Mouse (Mus musculus) cerebellum, adult 11-12 months (tissue): ENCODE data around the gene Fam131b.

ENCODE experiments used
- DNase-seq: peaks from one replicate; pipeline ENCODE4 v3.0.0; 2022

The Fam131b gene

DNA sequence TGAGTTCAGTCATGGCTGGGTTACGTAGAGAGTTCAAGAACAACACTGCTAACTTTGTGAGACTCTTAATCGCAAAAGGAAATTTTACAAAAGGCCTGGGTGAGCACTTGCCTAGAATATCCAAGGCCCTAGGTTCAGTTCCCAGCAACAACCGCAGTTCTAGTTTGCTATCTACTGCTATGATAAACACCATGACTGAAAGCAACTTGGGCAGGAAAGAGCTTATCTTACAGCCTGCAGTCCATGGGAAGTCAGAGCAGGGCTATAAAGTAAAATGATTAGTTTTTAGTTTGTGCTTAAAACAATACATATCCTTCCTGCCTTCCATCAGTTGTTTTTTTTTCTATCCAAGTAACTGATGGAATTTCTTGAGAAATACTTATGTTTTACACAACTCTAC, 2.1 kb upstream of the Fam131b start:
- DNase-seq, result no peak

DNA sequence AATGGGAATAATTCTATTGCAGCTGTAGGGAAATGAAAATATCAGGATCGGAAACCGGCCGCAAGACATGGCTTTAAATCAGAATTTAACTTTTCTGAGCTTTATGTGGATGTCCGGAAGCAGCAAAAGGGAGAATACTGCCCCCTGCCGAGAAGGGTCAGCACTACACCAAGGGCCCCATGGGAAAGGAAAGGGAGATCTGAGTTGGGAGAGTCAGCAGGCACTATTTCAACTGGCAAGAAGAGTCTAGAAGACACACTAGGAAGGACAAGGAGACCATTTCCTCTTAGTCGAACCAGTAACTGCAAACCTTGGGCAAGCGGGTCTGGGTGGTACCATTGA, 796 bp upstream of the Fam131b start:
- DNase-seq, result peak; percentile 86

- peak; percentile 79 for DNase-seq
These were observed 369 bp downstream of the Fam131b start for GRCm38 (mm10) chr6:42324067-42324481.

DNA sequence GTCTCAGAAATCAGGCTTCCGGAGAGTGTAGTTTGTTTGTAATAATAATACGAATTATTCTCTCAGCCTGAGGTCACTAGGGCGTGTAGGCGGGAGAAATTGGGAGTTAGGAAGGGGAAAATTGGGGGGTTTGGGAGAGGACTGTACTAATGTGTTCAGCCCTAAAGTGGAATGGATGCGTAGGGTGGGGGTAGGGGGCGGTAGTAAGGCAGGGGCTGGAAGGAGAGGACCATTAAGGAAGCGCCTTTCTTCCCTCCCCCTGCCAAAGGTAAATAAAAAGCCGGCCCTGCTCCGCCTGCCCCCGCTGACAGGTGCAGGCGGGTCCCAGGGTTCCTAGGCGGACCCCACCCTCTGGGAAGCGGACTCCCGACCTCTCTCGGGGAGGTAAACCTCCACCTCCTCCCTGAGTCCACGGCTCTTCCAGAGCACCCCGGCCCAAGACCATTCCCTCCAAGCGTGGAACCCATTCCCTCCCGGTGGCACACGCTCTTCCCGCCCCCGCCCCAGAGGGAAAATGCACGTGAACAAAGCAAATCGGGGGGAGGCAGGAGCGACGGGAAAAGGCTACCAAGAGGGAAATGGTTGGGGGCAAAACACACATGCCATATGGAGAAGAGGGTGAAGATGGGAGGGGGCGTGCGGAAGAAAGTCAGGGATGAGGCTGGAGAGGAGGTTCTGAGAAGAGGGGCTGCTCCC, 924 bp downstream of the Fam131b start:
- peak; percentile 69 for DNase-seq

DNA sequence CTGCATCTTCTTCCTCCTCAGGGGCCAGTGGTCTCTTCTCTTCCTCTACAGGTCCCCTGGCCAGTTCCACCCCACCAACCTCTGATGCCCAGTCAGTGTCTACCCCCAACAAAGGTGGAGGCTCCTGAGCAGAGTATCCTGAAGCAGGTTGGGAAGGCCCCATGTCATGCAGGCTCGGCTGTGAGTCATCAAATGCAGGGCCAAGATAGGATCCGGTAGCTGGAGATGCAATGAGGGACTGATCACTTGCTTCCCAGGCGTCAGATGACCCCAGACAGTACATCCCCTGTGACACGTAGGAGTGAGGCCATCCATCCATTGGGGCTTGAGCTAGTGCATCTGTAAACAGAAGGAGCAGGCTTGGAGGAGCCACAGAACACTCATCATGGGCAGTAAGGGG, 6.2 kb downstream of the Fam131b start:
- no peak for DNase-seq

GRCm38 (mm10) chr6:42310427-42311053, 13.9 kb downstream of the Fam131b start:
- no peak for DNase-seq

DNA sequence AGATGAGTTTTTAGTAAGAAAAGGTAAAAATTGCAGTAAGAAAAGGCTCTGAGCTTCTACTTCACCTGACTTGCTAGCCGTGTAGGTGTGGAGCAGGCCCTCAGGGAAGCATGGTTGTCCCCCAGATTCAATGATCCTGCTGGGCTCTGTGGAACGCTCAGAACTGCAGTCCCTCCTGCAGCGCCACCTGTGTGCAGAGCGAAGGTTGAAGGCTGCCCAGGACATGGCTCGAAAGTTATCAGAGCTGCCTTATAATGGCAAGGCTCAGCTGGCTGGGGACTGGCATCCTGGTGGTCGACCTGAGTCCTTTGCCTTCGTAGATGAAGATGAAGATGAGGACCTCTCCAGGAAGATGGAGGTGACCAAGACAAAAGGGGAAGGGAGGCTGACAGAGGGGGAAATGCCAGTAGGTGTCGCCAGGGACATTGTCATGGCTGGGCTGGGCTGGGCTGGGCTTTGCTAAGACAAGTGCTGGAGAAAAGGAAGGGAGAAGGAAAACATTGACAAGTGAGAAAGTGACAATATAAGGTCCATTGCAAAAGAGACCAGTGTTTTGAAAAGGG, 14.5 kb downstream of the Fam131b start:
- no peak for DNase-seq

GRCm38 (mm10) chr6:42299362-42299761, 25.1 kb downstream of the Fam131b start:
- no peak for DNase-seq

- no peak for DNase-seq
These were observed 28.8 kb downstream of the Fam131b start for GRCm38 (mm10) chr6:42295549-42296094.

GRCm38 (mm10) chr6:42293327-42293726, 31.1 kb downstream of the Fam131b start:
- DNase-seq, result no peak

DNA sequence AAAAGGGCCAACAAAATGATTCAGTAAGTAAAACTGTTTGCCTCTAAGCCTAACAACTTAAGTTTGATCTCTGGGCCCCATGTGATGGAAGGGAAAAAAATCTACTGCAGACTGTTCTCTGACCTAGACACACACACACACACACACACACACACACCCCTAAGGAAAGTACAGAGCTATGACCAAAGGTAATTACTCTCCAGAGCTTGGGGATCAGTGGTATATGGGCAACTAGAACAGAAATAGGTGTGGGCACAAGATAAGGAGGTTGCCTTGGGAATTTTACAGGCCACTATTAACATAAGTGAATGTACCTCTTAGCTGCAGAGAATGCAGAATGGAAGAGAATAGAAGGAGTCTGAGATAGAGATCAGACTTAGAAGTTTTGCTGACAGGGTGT, 36.9 kb downstream of the Fam131b start:
- DNase-seq, result no peak

DNA sequence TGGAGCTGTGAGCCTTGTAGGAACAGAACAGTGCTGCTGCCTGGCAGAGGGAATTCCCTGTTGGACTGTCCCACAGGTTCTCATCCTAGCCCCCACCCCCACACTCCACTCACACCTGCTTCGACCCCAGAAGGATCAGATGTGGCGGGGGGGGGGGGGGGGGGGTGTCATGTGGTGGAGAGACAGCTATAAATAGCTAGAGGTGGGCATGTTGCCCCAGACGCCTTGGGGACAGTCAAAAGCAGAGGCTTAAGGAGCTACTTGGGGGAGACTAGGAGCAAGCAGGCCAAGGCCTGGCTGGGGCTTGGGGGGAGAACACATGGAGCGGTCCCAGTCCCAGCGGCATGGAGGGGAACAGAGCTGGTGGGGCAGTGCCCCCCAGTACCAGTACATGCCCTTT, 38.0 kb downstream of the Fam131b start, which contains the start of gene Clcn1:
Clcn1 (plus strand) TSS at position 238 of the 400 bp plus-strand sequence.
- no peak for DNase-seq

GRCm38 (mm10) chr6:42282865-42283528, 41.4 kb downstream of the Fam131b start:
- no peak for DNase-seq

DNA sequence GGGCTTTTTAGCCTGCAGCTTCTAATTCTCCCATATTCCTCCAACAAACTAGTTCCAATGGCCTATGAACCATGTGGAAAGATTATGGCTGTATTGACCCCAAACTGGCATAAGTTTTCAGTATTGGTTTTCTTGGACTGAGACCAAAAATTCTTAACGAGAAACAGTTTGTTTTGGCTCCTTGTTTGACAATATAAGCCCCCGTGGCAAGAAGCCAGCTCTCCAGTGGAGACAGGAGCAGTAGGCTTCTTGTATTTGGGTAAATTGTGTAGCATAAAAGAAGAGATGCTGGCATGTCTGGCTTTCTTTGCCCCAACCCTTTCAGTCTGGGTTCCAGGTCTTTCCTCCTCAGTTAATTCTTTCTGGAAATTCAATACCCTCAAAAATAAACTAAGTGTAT, 48.3 kb downstream of the Fam131b start:
- no peak for DNase-seq

DNA sequence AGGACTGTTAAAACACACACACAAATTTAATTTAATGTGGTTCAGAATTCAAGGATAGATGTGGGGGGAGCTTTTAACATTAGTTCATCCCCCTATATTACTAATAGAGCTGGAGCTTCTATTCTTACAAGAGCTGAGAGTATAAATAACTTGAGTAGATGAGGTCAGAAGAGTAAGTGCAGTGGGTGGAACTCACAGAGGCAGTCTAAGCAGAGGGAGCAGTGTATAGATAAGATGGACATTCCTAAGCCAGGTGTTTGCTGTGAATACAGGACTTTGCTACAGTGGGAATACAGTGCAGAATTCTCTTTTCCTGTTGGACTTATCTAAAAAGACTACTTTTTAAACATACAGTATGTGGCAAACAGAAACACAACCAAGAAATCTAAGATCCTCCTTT, 53.6 kb downstream of the Fam131b start:
- DNase-seq, result no peak

DNA sequence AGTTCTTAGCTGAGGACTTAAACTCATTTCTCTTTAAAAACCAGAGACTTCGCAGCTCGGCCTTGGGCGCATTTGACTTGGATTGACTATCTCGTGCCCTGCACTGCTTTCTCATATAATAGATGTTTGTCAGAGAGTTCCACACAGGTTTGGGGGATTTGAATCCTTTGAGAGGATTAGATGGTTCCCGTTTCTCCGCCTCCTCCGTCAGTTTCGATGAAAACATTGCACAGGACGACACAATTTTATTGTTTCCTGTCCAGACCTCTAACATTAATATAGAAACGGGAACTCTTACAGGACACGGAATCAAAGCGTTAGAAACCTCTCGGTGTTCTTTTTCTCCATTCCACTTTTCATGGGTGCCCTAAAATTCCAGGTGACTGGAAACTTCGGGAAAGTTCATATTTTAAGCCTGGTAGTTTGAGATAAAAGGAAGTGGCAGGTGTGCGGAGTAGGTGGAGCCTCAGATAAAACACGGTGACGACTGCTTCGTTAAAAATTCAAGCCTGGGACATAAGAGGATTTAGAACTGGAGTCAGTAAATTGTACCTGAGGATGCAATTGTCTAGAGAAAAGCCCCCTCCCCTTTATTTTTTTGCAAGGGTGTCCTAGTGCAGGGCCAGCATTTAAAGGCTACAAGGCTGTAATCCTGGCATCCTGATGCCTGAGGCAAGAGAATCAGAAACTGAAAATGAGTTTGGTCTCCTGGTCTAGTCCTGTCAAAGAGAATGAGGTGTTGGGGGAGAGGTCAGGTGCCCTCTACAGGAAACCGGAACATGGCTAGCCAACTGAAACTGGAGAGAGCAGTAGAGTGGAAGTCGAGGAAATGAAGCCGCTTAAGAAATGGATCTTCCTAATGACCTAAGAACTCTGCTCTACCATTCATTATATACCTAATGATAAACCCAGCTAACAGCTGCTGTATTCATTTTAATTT, 58.8 kb downstream of the Fam131b start:
- DNase-seq, result no peak
